In genomic region chr5:43947330-43947977, GRCm38 (mm10) we compare ENCODE assay signal across 8 mouse cellular contexts. TPM values are rescaled to one million over a fixed set of nuclear protein-coding genes. Genes with fewer than 3 reads are reported as not detected.
A peak's percentile ranks its signal among the peaks of the same experiment; 100 is the strongest.
DNase-seq lines count a peak whose midpoint lies in the region; ATAC-seq lines count a peak whose summit lies in the region.

No protein-coding gene starts in this region.

- peak overlapping the region; percentile 76 for H3K4me2 ChIP-seq in liver, embryonic 11.5 days
- H3K4me2 ChIP-seq in intestine, embryonic 16.5 days (ENCODE audit: low read depth, low read length), result peak overlapping the region; percentile 48
- peak overlapping the region; percentile 86 for H3K4me2 ChIP-seq in midbrain, embryonic 16.5 days (ENCODE audit: low read length)

- no peak overlapping the region for H3K4me3 ChIP-seq in liver, embryonic 11.5 days (ENCODE audit: low read depth, low read length)
- no peak overlapping the region for H3K4me3 ChIP-seq in intestine, embryonic 16.5 days (ENCODE audit: low read length)
- H3K4me3 ChIP-seq in midbrain, embryonic 16.5 days (ENCODE audit: low read depth, low read length), result peak overlapping the region; percentile 39

- H3K27ac ChIP-seq in liver, embryonic 11.5 days (ENCODE audit: low read depth, low read length), result no peak overlapping the region
- peak overlapping the region; percentile 87 for H3K27ac ChIP-seq in intestine, embryonic 16.5 days (ENCODE audit: low read length)
- H3K27ac ChIP-seq in midbrain, embryonic 16.5 days (ENCODE audit: low read length), result no peak overlapping the region

- DNase-seq in liver, embryonic 11.5 days (ENCODE audit: low spot score), result no peak
- DNase-seq in liver, result no peak
- peak; percentile 2 for DNase-seq in embryo, embryonic 9.5 days (ENCODE audit: extremely low spot score)
- DNase-seq in Muller cell, postnatal 12 days (ENCODE audit: inconsistent ontology term), result no peak
- DNase-seq in layer of hippocampus, adult 9-11 months, result no peak

- WGBS in liver, embryonic 11.5 days, result 33% methylated on average over 9 of the region's 9 CpGs
- WGBS in intestine, embryonic 16.5 days, result 25% methylated on average over 9 of the region's 9 CpGs
- WGBS in midbrain, embryonic 16.5 days, result 37% methylated on average over 9 of the region's 9 CpGs

- no peak for ATAC-seq in liver, embryonic 11.5 days (replicated peaks; ENCODE audit: low FRiP score)
- peak; percentile 24 for ATAC-seq in intestine, embryonic 16.5 days
- ATAC-seq in midbrain, embryonic 16.5 days, result peak; percentile 69
- no peak for ATAC-seq in cerebellum, adult (ENCODE audit: insufficient number of reproducible peaks, low FRiP score, low TSS enrichment)

- H3K4me1 ChIP-seq in liver, embryonic 11.5 days (replicated peaks; ENCODE audit: control insufficient read depth, insufficient read depth, low read length), result peaks cover 9% of the 10 kb centered on the region
- peaks cover 11% of the 10 kb centered on the region; the same call in 1 of the 2 replicates for H3K4me1 ChIP-seq in intestine, embryonic 16.5 days (ENCODE audit: control insufficient read depth, insufficient read depth, low read length)
- H3K4me1 ChIP-seq in midbrain, embryonic 16.5 days (ENCODE audit: control insufficient read depth, insufficient read depth, low read length), result peaks cover 18% of the 10 kb centered on the region

- H3K36me3 ChIP-seq in liver, embryonic 11.5 days (ENCODE audit: control insufficient read depth, insufficient read depth, low read length), result no peaks in the 10 kb centered on the region
- no peaks in the 10 kb centered on the region for H3K36me3 ChIP-seq in intestine, embryonic 16.5 days (ENCODE audit: control insufficient read depth, insufficient read depth, low read length)
- H3K36me3 ChIP-seq in midbrain, embryonic 16.5 days (ENCODE audit: control insufficient read depth, insufficient read depth, low read length), result no peaks in the 10 kb centered on the region

- no peak overlapping the region for H3K9ac ChIP-seq in liver, embryonic 11.5 days (ENCODE audit: low read depth, low read length)
- H3K9ac ChIP-seq in intestine, embryonic 16.5 days (ENCODE audit: low read depth, low read length), result no peak overlapping the region
- H3K9ac ChIP-seq in midbrain, embryonic 16.5 days (ENCODE audit: low read depth, low read length), result peak overlapping the region; percentile 45; the same call in 1 of the 2 replicates

- H3K27me3 ChIP-seq in liver, embryonic 11.5 days (replicated peaks; ENCODE audit: control insufficient read depth, insufficient read depth, low read length), result no peaks in the 10 kb centered on the region
- H3K27me3 ChIP-seq in intestine, embryonic 16.5 days (replicated peaks; ENCODE audit: control insufficient read depth, insufficient read depth, low read length), result no peaks in the 10 kb centered on the region
- no peaks in the 10 kb centered on the region for H3K27me3 ChIP-seq in midbrain, embryonic 16.5 days (ENCODE audit: control insufficient read depth, insufficient read depth, low read depth, low read length)

- H3K9me3 ChIP-seq in liver, embryonic 11.5 days (ENCODE audit: control insufficient read depth, low read length), result no peaks in the 10 kb centered on the region
- no peaks in the 10 kb centered on the region for H3K9me3 ChIP-seq in intestine, embryonic 16.5 days (ENCODE audit: control insufficient read depth, low read length)
- no peaks in the 10 kb centered on the region for H3K9me3 ChIP-seq in midbrain, embryonic 16.5 days (replicated peaks; ENCODE audit: control insufficient read depth, low read length, poor library complexity, severe bottlenecking)

RNA-seq across cellular contexts. Expression of gene Fgfbp1, which starts 34.1 kb away (rescaled TPM):
- polyA plus RNA-seq in liver, embryonic 11.5 days (2014; fragmentation: Nextera tagmentation; extraction: Ambion mirVana), result not detected in 2 replicates
- polyA plus RNA-seq in intestine, embryonic 16.5 days (2015; fragmentation: Nextera tagmentation; extraction: Ambion mirVana), result 135 and 144 TPM in 2 replicates
- polyA plus RNA-seq in midbrain, embryonic 16.5 days (2015; fragmentation: Nextera tagmentation; extraction: Ambion mirVana), result 8.4 and 9.8 TPM in 2 replicates

RNA-seq across cellular contexts. Expression of gene Gm7879, which starts 34.5 kb away (rescaled TPM):
- polyA plus RNA-seq in liver, embryonic 11.5 days (2014; fragmentation: Nextera tagmentation; extraction: Ambion mirVana), result not detected in 2 replicates
- not detected in 2 replicates for polyA plus RNA-seq in intestine, embryonic 16.5 days (2015; fragmentation: Nextera tagmentation; extraction: Ambion mirVana)
- 0.39 and 0.46 TPM in 2 replicates for polyA plus RNA-seq in midbrain, embryonic 16.5 days (2015; fragmentation: Nextera tagmentation; extraction: Ambion mirVana)

Comparison
In these comparisons a context has a peak if more than half of its experiments do, and no peak if none do; other contexts are left out.
1. ATAC-seq: peak in intestine, embryonic 16.5 days (single experiment) and midbrain, embryonic 16.5 days (single experiment); none in liver, embryonic 11.5 days (single experiment) and cerebellum, adult (single experiment).
2. RNA of gene Fgfbp1, which starts 34.1 kb away (polyA plus RNA-seq): 135 to 144 TPM in intestine, embryonic 16.5 days; 8.4 to 9.8 TPM in midbrain, embryonic 16.5 days and not detected in liver, embryonic 11.5 days; every median in the first group is over 10 times any median in the second.
3. Peak in every context shown above with its lines, with median percentiles within 50 percentile points of each other: H3K4me2 ChIP-seq.